Mouse (Mus musculus) MN1 (cell line): ENCODE results near the gene Manba.

Source experiments
- DNase-seq: peaks from one replicate; pipeline ENCODE4 v3.0.0-alpha.2; 2016; ENCODE audit warnings: low spot score

Gene Manba

GRCm38 (mm10) chr3:135582246-135582645, 96.8 kb downstream of the Manba start:
- DNase-seq: no peak

DNA sequence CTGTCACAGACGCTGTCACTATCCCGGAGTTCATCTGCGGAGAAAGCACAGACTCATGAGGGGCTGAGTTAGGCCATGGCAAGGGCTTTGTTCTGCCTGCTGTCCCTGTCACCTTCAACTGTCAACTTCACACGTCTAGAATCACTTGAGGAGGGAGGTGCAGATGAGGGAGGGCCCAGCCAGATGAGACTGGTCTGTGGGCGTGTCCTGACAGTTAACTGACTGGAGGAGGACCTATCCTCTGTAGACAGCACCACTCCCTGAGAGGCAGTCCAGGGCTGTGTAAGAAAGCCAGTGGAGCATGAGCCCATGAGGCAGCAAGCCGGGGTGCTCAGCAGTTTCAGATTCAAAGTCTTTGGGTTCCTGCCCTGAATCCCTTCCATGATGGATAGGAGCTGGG, 100.1 kb downstream of the Manba start:
- DNase-seq: no peak

GRCm38 (mm10) chr3:135586060-135586459, 100.6 kb downstream of the Manba start:
- no peak for DNase-seq

GRCm38 (mm10) chr3:135586471-135586880, 101.1 kb downstream of the Manba start:
- no peak for DNase-seq

GRCm38 (mm10) chr3:135590471-135590870, 105.1 kb downstream of the Manba start:
- peak; percentile 50 for DNase-seq

DNA sequence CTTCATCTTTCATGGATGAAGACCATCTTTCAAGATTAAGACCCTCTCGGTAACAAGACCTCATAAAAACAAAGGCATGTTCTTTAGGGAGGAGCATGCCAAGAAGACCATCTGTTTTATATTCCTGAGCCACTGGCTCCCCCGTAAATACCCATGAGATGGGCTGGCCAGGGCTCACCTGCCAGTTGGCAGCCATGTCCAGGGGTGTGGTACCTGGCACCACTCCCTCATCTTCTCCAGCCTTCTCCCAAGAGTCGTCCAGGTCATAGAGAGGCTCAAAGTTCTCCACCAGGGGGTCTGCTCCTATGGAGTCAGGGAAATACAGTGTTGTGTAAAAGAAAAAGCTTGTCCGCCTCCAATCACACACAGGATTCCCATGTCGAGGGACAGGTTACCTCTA, 106.0 kb downstream of the Manba start:
- no peak for DNase-seq

GRCm38 (mm10) chr3:135592011-135592410, 106.6 kb downstream of the Manba start:
- no peak for DNase-seq

- no peak for DNase-seq
Measured at GRCm38 (mm10) chr3:135594238-135594917, 109.0 kb downstream of the Manba start.

- DNase-seq: no peak
Measured at GRCm38 (mm10) chr3:135597014-135597413, 111.6 kb downstream of the Manba start.

GRCm38 (mm10) chr3:135598355-135598754, 112.9 kb downstream of the Manba start:
- no peak for DNase-seq

- DNase-seq: no peak
Measured at GRCm38 (mm10) chr3:135602731-135603130, 117.3 kb downstream of the Manba start.

DNA sequence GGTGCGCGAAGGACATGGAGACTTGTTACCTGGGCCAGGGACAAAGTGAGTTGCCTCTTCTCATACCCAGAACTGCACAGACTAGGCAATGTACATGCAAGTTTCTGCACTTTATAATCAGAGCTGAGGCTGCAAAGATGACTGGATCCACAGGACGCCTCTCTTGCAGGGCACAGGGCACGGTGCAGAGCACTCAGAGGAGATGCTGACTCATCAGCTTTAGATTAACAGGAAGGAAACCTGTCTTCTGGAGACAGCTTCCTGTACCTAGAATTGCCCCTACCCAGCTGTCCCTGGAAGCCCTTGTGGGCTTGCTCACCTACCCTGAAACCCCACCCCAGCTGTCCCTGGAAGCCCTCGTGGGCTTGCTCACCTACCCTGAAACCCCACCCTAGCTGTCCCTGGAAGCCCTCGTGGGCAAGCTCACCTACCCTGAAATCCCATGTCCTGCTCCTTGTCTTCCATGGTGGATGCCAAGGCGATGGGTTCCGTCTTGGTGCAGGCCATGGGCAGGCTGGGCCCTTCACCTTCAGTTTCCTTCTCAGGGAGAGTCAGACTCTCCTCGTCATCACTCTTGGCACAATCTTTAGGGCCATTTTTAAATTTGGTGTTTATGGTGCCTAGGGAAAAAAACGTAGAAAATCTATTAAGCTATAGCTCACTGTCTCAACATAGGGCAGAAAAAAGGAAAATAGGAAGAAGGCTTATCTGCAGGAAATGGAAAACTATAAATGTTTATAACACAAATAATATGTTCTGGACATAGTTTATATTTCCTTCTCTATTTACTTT, 119.4 kb downstream of the Manba start:
- DNase-seq: no peak

- no peak for DNase-seq
Measured at GRCm38 (mm10) chr3:135605474-135605873, 120.1 kb downstream of the Manba start.

GRCm38 (mm10) chr3:135606592-135606991, 121.2 kb downstream of the Manba start:
- no peak for DNase-seq

DNA sequence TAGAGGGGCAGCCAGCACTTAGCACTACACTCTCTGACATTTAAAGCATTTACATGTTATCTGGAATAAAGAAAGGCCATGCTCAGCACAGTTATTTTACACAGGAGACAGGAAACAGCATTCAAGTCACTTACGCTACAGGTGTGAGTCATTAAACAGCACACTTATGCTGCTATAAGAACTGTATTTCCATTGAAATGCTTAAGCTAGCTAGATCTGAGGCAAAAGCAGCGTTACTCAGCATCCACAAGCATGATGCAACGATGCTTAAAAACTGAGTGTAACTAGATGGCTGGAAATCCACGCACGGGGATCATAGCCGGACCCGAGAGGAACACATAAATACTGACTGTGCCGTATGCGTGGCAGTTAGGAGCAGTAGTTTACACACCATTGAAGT, 121.6 kb downstream of the Manba start:
- no peak for DNase-seq

GRCm38 (mm10) chr3:135607660-135608473, 122.5 kb downstream of the Manba start:
- no peak for DNase-seq

DNA sequence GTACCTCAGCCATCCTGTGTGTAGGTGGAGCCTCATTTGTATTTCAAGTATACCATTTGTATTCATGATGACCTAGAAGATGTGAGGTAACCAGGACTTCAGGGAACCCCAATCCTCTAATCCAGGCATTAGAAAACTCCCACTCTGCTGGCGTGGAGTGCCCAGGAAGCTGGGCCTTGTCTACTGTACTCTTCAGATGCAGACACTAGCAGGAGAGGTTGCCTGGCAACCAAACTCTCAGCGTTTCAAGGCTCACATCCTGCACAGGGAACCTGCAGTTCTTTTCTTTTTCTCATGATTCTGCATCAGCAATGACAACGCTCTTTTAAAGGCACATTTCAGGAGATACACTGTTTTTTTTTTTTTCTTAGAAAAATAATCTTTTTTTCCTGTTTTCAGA, 124.8 kb downstream of the Manba start:
- DNase-seq: no peak

DNA sequence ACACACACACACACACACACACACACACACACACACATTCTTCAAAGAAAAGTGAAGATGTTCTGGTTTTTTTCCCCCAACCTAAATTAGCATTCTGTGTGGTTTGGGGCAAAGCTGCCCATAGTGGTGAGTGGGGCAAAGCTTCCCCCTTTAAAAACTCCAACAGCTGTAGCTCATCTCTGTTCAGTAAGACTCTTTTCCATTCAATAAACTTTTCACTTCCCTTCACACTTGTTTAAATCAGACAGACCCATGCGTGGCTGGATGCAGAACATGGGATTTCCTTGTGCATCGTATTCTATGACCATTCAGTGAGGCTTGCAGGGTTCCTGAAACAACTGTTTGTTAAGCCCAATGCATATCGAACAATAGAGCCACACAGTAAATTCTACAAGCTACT, 129.0 kb downstream of the Manba start:
- no peak for DNase-seq

DNA sequence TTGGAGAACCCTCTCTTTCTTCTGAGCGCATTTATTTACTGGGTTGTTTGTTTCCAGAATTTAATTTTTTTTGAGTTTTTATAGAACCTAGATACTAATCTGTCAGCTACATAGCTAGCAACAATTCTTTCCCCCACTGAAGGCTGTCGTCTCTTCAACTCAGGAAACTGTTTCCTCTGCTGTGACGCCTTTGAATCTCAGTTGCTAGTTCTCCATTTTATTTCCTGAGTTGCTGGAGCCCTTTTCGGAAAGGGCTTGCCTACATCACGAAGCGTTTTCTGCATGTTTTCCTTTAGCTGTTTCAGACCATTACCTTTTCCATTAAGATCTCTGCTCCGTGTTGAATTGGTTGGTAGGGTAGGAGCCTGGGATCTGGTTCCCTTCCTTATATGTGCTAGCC, 131.3 kb downstream of the Manba start:
- DNase-seq: no peak
